Mouse (Mus musculus) bone marrow, adult 2 months (tissue): ENCODE measurements at regions not wholly inside any gene's neighbourhood (a gene's known extent, or its start where the extent isn't known, plus 50 kb on each side); places are given as distances from the start of the nearest gene placed in this dataset.

Experiments used
- CTCF ChIP-seq: fragments of 200-500 bp; IDR thresholded peaks from 2 replicates; pipeline ENCODE4 v1.5.1; 2011; ENCODE audit warnings: low read length, control low read depth; ENCODE audit not compliant: control insufficient read depth, insufficient read depth
- POLR2A ChIP-seq: fragments of 200-500 bp; IDR thresholded peaks from 2 replicates; pipeline ENCODE4 v1.6.1; 2011; ENCODE audit warnings: low read depth, mild to moderate bottlenecking, control low read depth, low read length, borderline replicate concordance; ENCODE audit not compliant: control insufficient read depth

- no peak for TF ChIP-seq POLR2A
- TF ChIP-seq CTCF, result no peak
These were observed 143.1 kb upstream of the Eya4 start for GRCm38 (mm10) chr10:23493647-23494046.
